7 mouse cellular contexts compared by ENCODE assay signal in the genomic region with DNA sequence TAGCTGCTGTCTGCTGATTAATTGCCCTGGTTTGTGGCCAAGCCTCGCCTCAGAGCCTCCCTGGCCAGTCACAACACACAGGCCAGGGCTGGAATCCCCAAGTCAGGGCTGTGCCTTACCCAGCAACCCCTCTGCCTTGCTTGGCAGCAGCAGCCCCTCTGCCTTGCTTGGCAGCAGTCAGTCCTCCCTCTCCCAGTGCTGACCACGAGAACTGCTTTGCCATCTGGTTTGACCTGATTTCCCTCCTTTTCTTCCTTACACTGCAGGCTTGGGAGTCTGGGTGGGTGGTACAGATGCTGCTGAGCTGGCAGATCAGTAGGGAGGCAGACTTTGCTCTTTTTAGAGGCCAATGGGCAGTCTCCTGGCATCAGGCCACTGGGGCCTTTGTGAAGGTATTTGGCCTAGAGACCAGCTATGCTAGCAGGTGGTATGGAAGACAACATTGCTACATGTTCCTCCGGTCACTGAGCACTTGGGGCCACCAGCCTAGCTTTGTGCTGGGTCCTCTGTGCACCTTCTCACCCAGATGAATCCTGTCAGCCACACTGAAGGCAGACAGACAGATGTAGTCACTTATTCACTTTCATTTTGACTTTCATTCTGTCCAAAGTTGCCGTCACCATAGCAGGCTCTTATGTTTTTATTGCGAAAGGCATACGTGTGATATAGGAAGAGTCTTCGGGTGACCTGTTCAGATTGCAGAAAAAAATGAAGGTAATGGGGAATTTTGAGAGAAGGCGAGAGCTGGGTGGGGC.
A peak's percentile ranks its signal among the peaks of the same experiment; 100 is the strongest.
DNase-seq lines count a peak whose midpoint lies in the region; ATAC-seq and TF ChIP-seq lines count a peak whose summit lies in the region.

No protein-coding gene starts in this region.

- H3K36me3 ChIP-seq in stomach, postnatal 0 days (ENCODE audit: control insufficient read depth, insufficient read depth, low read length), result no peaks in the 10 kb centered on the region

- peak; percentile 41 for ATAC-seq in granulocyte monocyte progenitor cell, adult 5-6 weeks (replicated peaks; ENCODE audit: poor library complexity, severe bottlenecking)
- ATAC-seq in stomach, postnatal 0 days (ENCODE audit: low FRiP score, low TSS enrichment), result peak; percentile 30; the same call in 1 of the 2 replicates

- no peak overlapping the region for H3K4me3 ChIP-seq in layer of hippocampus, adult 2 months
- H3K4me3 ChIP-seq in stomach, postnatal 0 days (ENCODE audit: low read depth, low read length), result no peak overlapping the region

- TF ChIP-seq CTCF in layer of hippocampus, adult 2 months (conservative IDR thresholded peaks at IDR 0.05), result no peak
- no peak for TF ChIP-seq CTCF in stomach, postnatal 0 days (IDR thresholded peaks at IDR 0.05; ENCODE audit: low read depth)

- WGBS in stomach, postnatal 0 days, result 53% methylated on average over 8 of the region's 8 CpGs

- DNase-seq in testis, postnatal 10 days (ENCODE audit: low spot score), result peak; percentile 48
- no peak for DNase-seq in testis, postnatal 14 days (ENCODE audit: low spot score)
- peak; percentile 69 for DNase-seq in cerebellum, adult 11 months
- peak; percentile 46 to 67 for DNase-seq in layer of hippocampus, adult 2 months (ENCODE audit: low spot score in 2 of 2)
- peak; percentile 52 for DNase-seq in lung, postnatal 36 days
- peak; percentile 77 for DNase-seq in stomach, postnatal 0 days (ENCODE audit: low spot score)

- TF ChIP-seq EP300 in stomach, postnatal 0 days (optimal IDR thresholded peaks at IDR 0.05), result no peak

- H3K4me1 ChIP-seq in stomach, postnatal 0 days (replicated peaks; ENCODE audit: control insufficient read depth, insufficient read depth), result peaks cover 2% of the 10 kb centered on the region; the same call in 1 of the 2 replicates

- no peaks in the 10 kb centered on the region for H3K9me3 ChIP-seq in stomach, postnatal 0 days (ENCODE audit: control insufficient read depth, low read length)

- H3K27ac ChIP-seq in layer of hippocampus, adult 2 months, result peak overlapping the region; percentile 46
- peak overlapping the region; percentile 66 for H3K27ac ChIP-seq in stomach, postnatal 0 days (replicated peaks)

- H3K4me2 ChIP-seq in stomach, postnatal 0 days (replicated peaks; ENCODE audit: low read depth), result no peak overlapping the region

- H3K9ac ChIP-seq in stomach, postnatal 0 days (ENCODE audit: low read length), result no peak overlapping the region

- H3K27me3 ChIP-seq in stomach, postnatal 0 days (ENCODE audit: control insufficient read depth, insufficient read depth, low read length), result no peaks in the 10 kb centered on the region
